Mouse (Mus musculus) liver, embryonic 14.5 days (tissue): ENCODE data around the gene Scamp4.

ENCODE experiments used
- CTCF ChIP-seq: IDR thresholded peaks from 2 replicates; pipeline ENCODE4 v1.5.1; 2016; ENCODE audit warnings: antibody characterized with exemption, low read depth, control low read depth
- EP300 ChIP-seq: IDR thresholded peaks from 2 replicates; pipeline ENCODE4 v1.6.1; 2016; ENCODE audit warnings: antibody characterized with exemption, low read depth

- TF ChIP-seq CTCF = no peak
- TF ChIP-seq EP300 = no peak
Observed at GRCm38 (mm10) chr10:80585581-80585980, 17.1 kb upstream of the Scamp4 start.
